Mouse (Mus musculus) lung, embryonic 14.5 days (tissue): ENCODE measurements at regions not wholly inside any gene's neighbourhood (a gene's known extent, or its start where the extent isn't known, plus 50 kb on each side); places are given as distances from the start of the nearest gene placed in this dataset.

Source experiments
- ATAC-seq: fragments of 200-750 bp; cut with Nextera tagmentation; 2 replicates; pipeline ENCODE4 v1.8.0; 2017; ENCODE audit warnings: mild to moderate bottlenecking, moderate TSS enrichment, moderate library complexity; ENCODE audit not compliant: insufficient read depth
- DNase-seq: peaks from one replicate; pipeline ENCODE4 v3.0.0-alpha.2; 2015
- H3K27ac ChIP-seq: fragments of 300-500 bp; sonication (generic); 2 replicates; pipeline ENCODE4 v1.5.1; 2014; ENCODE audit warnings: low read depth, mild to moderate bottlenecking, moderate library complexity
- H3K27me3 ChIP-seq: fragments of 300-500 bp; sonication (generic); 2 replicates; pipeline ENCODE4 v1.6.1; 2014; ENCODE audit warnings: low read length, control low read depth; ENCODE audit not compliant: insufficient read depth
- H3K36me3 ChIP-seq: fragments of 300-500 bp; sonication (generic); 2 replicates; pipeline ENCODE4 v1.6.1; 2014; ENCODE audit warnings: control low read depth; ENCODE audit not compliant: insufficient read depth
- H3K4me1 ChIP-seq: fragments of 300-500 bp; sonication (generic); 2 replicates; pipeline ENCODE4 v1.6.1; 2014; ENCODE audit warnings: antibody characterized with exemption, control low read depth; ENCODE audit not compliant: insufficient read depth
- H3K4me2 ChIP-seq: fragments of 300-500 bp; sonication (generic); 2 replicates; pipeline ENCODE4 v1.6.1; 2014; ENCODE audit warnings: mild to moderate bottlenecking
- H3K4me3 ChIP-seq: fragments of 300-500 bp; sonication (generic); 2 replicates; pipeline ENCODE4 v1.5.1; 2014; ENCODE audit warnings: low read depth, low read length
- H3K9ac ChIP-seq: fragments of 300-500 bp; sonication (generic); 2 replicates; pipeline ENCODE4 v1.6.1; 2014
- H3K9me3 ChIP-seq: fragments of 300-500 bp; sonication (generic); 2 replicates; pipeline ENCODE4 v1.6.1; 2016; ENCODE audit warnings: low read depth, low read length, control low read depth
- CTCF ChIP-seq: IDR thresholded peaks from 2 replicates; pipeline ENCODE4 v1.5.1; 2016; ENCODE audit warnings: antibody characterized with exemption, low read depth
- WGBS: fragments of 180-500 bp; shearing (Covaris S2); extraction: QIAGEN DNeasy Blood & Tissue Kit; methylation state at CpG from one replicate; pipeline ENCODE4 v1.1.7; 2014; 5-methylcytosine and 5-hydroxymethylcytosine counted together

DNA sequence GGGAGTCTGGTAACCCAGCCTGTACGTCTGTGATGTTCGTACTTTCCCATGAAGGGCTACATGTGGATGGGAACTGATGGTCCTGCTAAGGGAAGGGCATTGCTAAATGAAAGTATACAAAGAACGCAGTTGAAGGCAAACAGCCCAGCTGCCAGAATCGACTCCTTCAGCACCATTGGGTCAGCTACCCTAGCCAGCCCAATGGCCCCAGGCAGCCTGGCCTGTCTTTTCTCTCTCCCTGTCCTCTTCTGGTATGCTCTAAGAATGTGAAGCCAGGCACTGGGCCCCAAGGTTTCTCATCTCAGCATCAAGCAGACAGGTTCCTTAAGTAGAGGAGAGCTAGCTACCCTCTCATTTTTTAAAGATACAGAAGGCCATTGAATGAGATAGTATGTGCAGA is 57.7 kb upstream of the Flt1 start:
- DNase-seq (no peak), ATAC-seq (no peak)
- no peak for TF ChIP-seq CTCF
- H3K9me3 ChIP-seq: no peaks in the 10 kb centered on the region; the same call in 1 of the 2 replicates
- no peak overlapping the region for H3K4me2 ChIP-seq
- H3K27me3 ChIP-seq: no peaks in the 10 kb centered on the region
- 69% methylated on average over 4 of the region's 4 CpGs for WGBS
- H3K4me1 ChIP-seq: no peaks in the 10 kb centered on the region
- H3K36me3 ChIP-seq: no peaks in the 10 kb centered on the region
- H3K9ac ChIP-seq: no peak overlapping the region
- no peak overlapping the region for H3K27ac ChIP-seq
- no peak overlapping the region for H3K4me3 ChIP-seq

GRCm38 (mm10) chr5:147782761-147783160 is 57.0 kb upstream of the Flt1 start:
- DNase-seq (no peak), ATAC-seq (peak; percentile 35; the same call in 1 of the 2 replicates)
- H3K9me3 ChIP-seq: no peaks in the 10 kb centered on the region; the same call in 1 of the 2 replicates
- H3K4me1 ChIP-seq: no peaks in the 10 kb centered on the region
- no peak overlapping the region for H3K9ac ChIP-seq
- no peak overlapping the region for H3K27ac ChIP-seq
- H3K27me3 ChIP-seq: no peaks in the 10 kb centered on the region
- H3K4me2 ChIP-seq: 0 out of 2 replicates have a peak overlapping the region, but pooled peaks have one; percentile 12
- no peaks in the 10 kb centered on the region for H3K36me3 ChIP-seq
- 42% methylated on average over 7 of the region's 7 CpGs for WGBS
- no peak for TF ChIP-seq CTCF
- no peak overlapping the region for H3K4me3 ChIP-seq

GRCm38 (mm10) chr5:147782241-147782681 is 56.5 kb upstream of the Flt1 start:
- no peak overlapping the region for H3K9ac ChIP-seq
- ATAC-seq (peak; percentile 54), DNase-seq (peak; percentile 51)
- 21% methylated on average over 8 of the region's 8 CpGs for WGBS
- H3K27me3 ChIP-seq: no peaks in the 10 kb centered on the region
- H3K4me1 ChIP-seq: no peaks in the 10 kb centered on the region
- TF ChIP-seq CTCF: no peak
- 0 out of 2 replicates have a peak overlapping the region, but pooled peaks have one; percentile 12 for H3K4me2 ChIP-seq
- H3K9me3 ChIP-seq: no peaks in the 10 kb centered on the region; the same call in 1 of the 2 replicates
- no peak overlapping the region for H3K27ac ChIP-seq
- H3K36me3 ChIP-seq: no peaks in the 10 kb centered on the region
- no peak overlapping the region for H3K4me3 ChIP-seq

DNA sequence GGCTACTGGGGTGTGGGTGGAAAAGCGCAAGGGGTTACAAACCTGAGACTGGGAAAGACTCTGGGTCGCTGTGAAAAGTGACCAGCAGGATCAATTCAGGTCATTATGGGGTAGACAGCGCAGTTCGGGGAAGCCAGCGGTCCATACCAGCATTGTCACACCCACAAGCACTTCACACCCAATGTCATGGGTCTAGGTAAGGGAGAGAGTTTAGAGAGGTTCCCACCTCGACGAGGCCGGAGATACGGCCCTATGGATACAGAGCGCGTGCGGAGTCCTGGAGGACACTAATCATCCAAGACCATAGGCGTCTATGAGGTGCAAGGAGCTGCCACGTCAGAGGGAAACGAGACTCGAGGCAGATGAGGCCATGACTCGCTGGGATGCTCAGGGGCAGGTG is 55.4 kb upstream of the Flt1 start:
- TF ChIP-seq CTCF: no peak
- Histone ChIP-seq H3K4me2 (no peak overlapping the region), H3K4me1 (no peaks in the 10 kb centered on the region), H3K9me3 (no peaks in the 10 kb centered on the region; the same call in 1 of the 2 replicates), H3K27me3 (no peaks in the 10 kb centered on the region), H3K36me3 (no peaks in the 10 kb centered on the region), H3K27ac (no peak overlapping the region), H3K4me3 (no peak overlapping the region), H3K9ac (no peak overlapping the region)
- DNase-seq (no peak), ATAC-seq (no peak)
- 93% methylated on average over 17 of the region's 17 CpGs for WGBS

GRCm38 (mm10) chr5:147778557-147778956 is 52.7 kb upstream of the Flt1 start:
- WGBS: 67% methylated on average over 9 of the region's 9 CpGs
- ATAC-seq (no peak), DNase-seq (peak; percentile 30)
- Histone ChIP-seq H3K27me3 (no peaks in the 10 kb centered on the region), H3K9ac (no peak overlapping the region), H3K36me3 (no peaks in the 10 kb centered on the region), H3K27ac (no peak overlapping the region), H3K4me3 (no peak overlapping the region), H3K4me1 (no peaks in the 10 kb centered on the region), H3K4me2 (no peak overlapping the region), H3K9me3 (no peaks in the 10 kb centered on the region)
- no peak for TF ChIP-seq CTCF
